In the genomic region with DNA sequence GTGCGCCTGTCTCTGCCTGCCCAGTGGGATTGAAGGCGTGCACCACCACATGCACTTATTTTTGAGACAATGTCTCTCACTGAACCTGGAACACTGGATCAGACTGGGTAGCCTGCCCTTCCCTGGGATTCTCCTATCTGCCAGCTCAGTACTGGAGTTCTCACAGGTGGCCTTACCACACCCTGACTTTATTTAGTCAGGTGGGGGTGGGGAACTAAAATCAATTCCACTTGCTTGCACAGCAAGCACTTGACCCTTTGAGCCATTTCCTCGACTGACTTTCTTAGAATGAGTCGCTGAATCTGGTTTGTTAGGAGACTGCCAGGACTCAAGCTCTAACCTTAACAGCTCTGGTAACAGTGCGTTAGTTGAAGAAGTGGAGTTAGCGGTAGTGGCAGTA, we compare ENCODE assay signal across 17 mouse cellular contexts. TPM values are rescaled to one million over a fixed set of nuclear protein-coding genes. Genes with fewer than 3 reads are reported as not detected.
A peak's percentile ranks its signal among the peaks of the same experiment; 100 is the strongest.
DNase-seq lines count a peak whose midpoint lies in the region; ATAC-seq and TF ChIP-seq lines count a peak whose summit lies in the region.
"Had no signal": no experiment of that assay in that cellular context is flagged by ENCODE, and none has a peak within 500 bp of the region (broad histone marks: within the 10 kb centered on the region; RNA-seq: fewer than 3 reads in every experiment).

No protein-coding gene starts in this region.

- H3K4me2 ChIP-seq in lung, embryonic 14.5 days, result peak overlapping the region; percentile 23; the same call in 1 of the 2 replicates
- H3K4me2 ChIP-seq in forebrain, embryonic 15.5 days (replicated peaks), result no peak overlapping the region
- H3K4me2 ChIP-seq: embryonic facial prominence, embryonic 15.5 days; forebrain, embryonic 12.5 days; hindbrain, embryonic 13.5 days had no signal

- 59% methylated on average over 6 of the region's 6 CpGs for WGBS in lung, embryonic 14.5 days
- 83% methylated on average over 6 of the region's 6 CpGs for WGBS in forebrain, embryonic 15.5 days

- no peak for TF ChIP-seq CTCF in lung, embryonic 14.5 days (IDR thresholded peaks at IDR 0.05; ENCODE audit: low read depth)

- DNase-seq in lung, embryonic 14.5 days, result peak; percentile 39
- no peak for DNase-seq in lung, postnatal 14 days
- DNase-seq in thymus, postnatal 4 days, result peak; percentile 22
- DNase-seq in thymus, adult 18-20 months, result no peak
- DNase-seq in lung, postnatal 25 days (ENCODE audit: low spot score), result peak; percentile 46
- peak; percentile 64 for DNase-seq in yolk sac, embryonic 10.5 days (ENCODE audit: low spot score)
- DNase-seq: cerebellum, adult 18-20 months; kidney, adult 2 months; kidney, postnatal 25 days had no signal

- H3K9ac ChIP-seq in lung, embryonic 14.5 days, result no peak overlapping the region
- H3K9ac ChIP-seq in forebrain, embryonic 15.5 days (replicated peaks), result no peak overlapping the region
- H3K9ac ChIP-seq: embryonic facial prominence, embryonic 15.5 days; forebrain, embryonic 12.5 days; hindbrain, embryonic 13.5 days had no signal

- no peaks in the 10 kb centered on the region for H3K27me3 ChIP-seq in lung, embryonic 14.5 days (ENCODE audit: insufficient read depth, low read length)
- H3K27me3 ChIP-seq in forebrain, embryonic 15.5 days, result no peaks in the 10 kb centered on the region
- H3K27me3 ChIP-seq: embryonic facial prominence, embryonic 15.5 days; forebrain, embryonic 12.5 days; hindbrain, embryonic 13.5 days had no signal

- no peak overlapping the region for H3K4me3 ChIP-seq in lung, embryonic 14.5 days (ENCODE audit: low read depth, low read length)
- H3K4me3 ChIP-seq in forebrain, embryonic 15.5 days, result no peak overlapping the region
- H3K4me3 ChIP-seq: embryonic facial prominence, embryonic 15.5 days; forebrain, embryonic 12.5 days; hindbrain, embryonic 13.5 days; limb, embryonic 10.5 days had no signal

- H3K9me3 ChIP-seq in lung, embryonic 14.5 days (ENCODE audit: low read depth, low read length), result no peaks in the 10 kb centered on the region
- no peaks in the 10 kb centered on the region for H3K9me3 ChIP-seq in forebrain, embryonic 15.5 days
- H3K9me3 ChIP-seq: embryonic facial prominence, embryonic 15.5 days; forebrain, embryonic 12.5 days; hindbrain, embryonic 13.5 days; limb, embryonic 10.5 days had no signal

- no peaks in the 10 kb centered on the region for H3K4me1 ChIP-seq in lung, embryonic 14.5 days (ENCODE audit: insufficient read depth)
- no peaks in the 10 kb centered on the region for H3K4me1 ChIP-seq in forebrain, embryonic 15.5 days
- H3K4me1 ChIP-seq: embryonic facial prominence, embryonic 15.5 days; forebrain, embryonic 12.5 days; limb, embryonic 10.5 days had no signal

- peak overlapping the region; percentile 73; the same call in 1 of the 2 replicates for H3K27ac ChIP-seq in lung, embryonic 14.5 days (ENCODE audit: low read depth)
- no peak overlapping the region for H3K27ac ChIP-seq in forebrain, embryonic 15.5 days (replicated peaks)
- H3K27ac ChIP-seq: embryonic facial prominence, embryonic 15.5 days; forebrain, embryonic 12.5 days; hindbrain, embryonic 13.5 days; limb, embryonic 10.5 days had no signal

- H3K36me3 ChIP-seq in lung, embryonic 14.5 days (ENCODE audit: insufficient read depth), result no peaks in the 10 kb centered on the region
- H3K36me3 ChIP-seq in forebrain, embryonic 15.5 days, result no peaks in the 10 kb centered on the region
- H3K36me3 ChIP-seq: embryonic facial prominence, embryonic 15.5 days; forebrain, embryonic 12.5 days; hindbrain, embryonic 13.5 days; limb, embryonic 10.5 days had no signal

- peak; percentile 38; the same call in 1 of the 2 replicates for ATAC-seq in lung, embryonic 14.5 days (ENCODE audit: insufficient read depth)
- no peak for ATAC-seq in frontal cortex, adult (ENCODE audit: low TSS enrichment)
- ATAC-seq in forebrain, embryonic 15.5 days (replicated peaks), result no peak
- ATAC-seq: midbrain, embryonic 16.5 days had no signal

RNA-seq across cellular contexts. Expression of a gene that starts 0.5 kb away (rescaled TPM):
- 0.27 and 0.43 TPM in 2 replicates for polyA plus RNA-seq in lung, embryonic 14.5 days (2014; fragmentation: Nextera tagmentation; extraction: Ambion mirVana)
- polyA plus RNA-seq in forebrain, embryonic 15.5 days (2015; fragmentation: Nextera tagmentation; extraction: Ambion mirVana), result 0.11 and 0.15 TPM in 2 replicates
- polyA plus RNA-seq: heart, postnatal 0 days; hindbrain, embryonic 13.5 days; limb, embryonic 10.5 days; midbrain, embryonic 16.5 days had no signal

RNA-seq across cellular contexts. Expression of a gene that starts 40.1 kb away (rescaled TPM):
- 7.8 TPM in 2 replicates for polyA plus RNA-seq in lung, embryonic 14.5 days (2014; fragmentation: Nextera tagmentation; extraction: Ambion mirVana)
- polyA plus RNA-seq in forebrain, embryonic 15.5 days (2015; fragmentation: Nextera tagmentation; extraction: Ambion mirVana), result 11.5 and 12.7 TPM in 2 replicates

Comparison
In these comparisons a context has a peak if more than half of its experiments do, and no peak if none do; other contexts are left out.
1. DNase-seq: peak in lung, embryonic 14.5 days (single experiment), thymus, postnatal 4 days (single experiment), lung, postnatal 25 days (single experiment) and yolk sac, embryonic 10.5 days (single experiment); none in lung, postnatal 14 days (single experiment) and thymus, adult 18-20 months (0 of 2).